Mouse (Mus musculus) skeletal muscle tissue, postnatal 0 days (tissue): ENCODE data around the gene Gm10718. TPM values are rescaled to one million over a fixed set of nuclear protein-coding genes. Genes with fewer than 3 reads are reported as not detected.

Experiments
- microRNA-seq, 2 experiments: library from miRNA; unstranded; fragments of <30 nt; microRNA quantifications; one replicate each; pipeline ENCODE4; 2016
- polyA plus RNA-seq: library from polyadenylated mRNA; unstranded; fragments of >200 nt; fragmentation: Nextera tagmentation; extraction: Ambion mirVana; gene quantifications from 2 replicates; pipeline ENCODE4 v1.2.1, GENCODE M21; 2015

Gene Gm10718
- polyA plus RNA-seq, result 0.50 and 0.74 TPM in 2 replicates

GRCm38 (mm10) chr9:3023312-3023984, at the start of gene Gm10718:
TSS of gene Gm10718 (plus strand) at chr9:3023547.

GRCm38 (mm10) chr9:3000445-3000972, 22.8 kb upstream of the Gm10718 start, which contains the start of gene Gm10722:
TSS of gene Gm10722 (plus strand) at chr9:3000922.

GRCm38 (mm10) chr9:3002794-3003396, 20.5 kb upstream of the Gm10718 start, which contains the start of gene Gm11168:
TSS of gene Gm11168 (plus strand) at chr9:3003346.

GRCm38 (mm10) chr9:3012733-3013279, 10.5 kb upstream of the Gm10718 start, which contains the start of gene Gm10721:
TSS of gene Gm10721 (plus strand) at chr9:3013140.

GRCm38 (mm10) chr9:3015354-3015753, 8.0 kb upstream of the Gm10718 start, which contains the start of gene Gm10720:
TSS of gene Gm10720 (plus strand) at chr9:3015654.

GRCm38 (mm10) chr9:3017108-3017507, 6.2 kb upstream of the Gm10718 start, which contains the start of gene Gm10719:
TSS of gene Gm10719 (plus strand) at chr9:3017408.

GRCm38 (mm10) chr9:3024912-3025467, 1.6 kb downstream of the Gm10718 start, which contains the start of gene Gm10717:
TSS of gene Gm10717 (plus strand) at chr9:3025417.

GRCm38 (mm10) chr9:3034299-3034698, 11.0 kb downstream of the Gm10718 start, which contains the start of gene Gm17535:
TSS of gene Gm17535 (plus strand) at chr9:3034599.

GRCm38 (mm10) chr9:3036577-3036976, 13.2 kb downstream of the Gm10718 start, which contains the start of gene Gm10715:
TSS of gene Gm10715 (plus strand) at chr9:3036877.

Small RNAs within 50 kb of the gene (microRNA-seq; reads per million reads assigned to microRNA genes)
- 0 reads per million in 2 experiments for gene Mir101c

Other genes starting within 250 kb of the Gm10718 start
- not detected in 2 replicates for gene Gm10722, start 22.6 kb upstream of the Gm10718 start, polyA plus RNA-seq
- not detected in 2 replicates for gene Gm11168, start 20.2 kb upstream of the Gm10718 start, polyA plus RNA-seq
- not detected in 2 replicates for gene Gm10721, start 10.4 kb upstream of the Gm10718 start, polyA plus RNA-seq
- gene Gm10720, start 7.9 kb upstream of the Gm10718 start, polyA plus RNA-seq, result not detected in 2 replicates
- not detected in 2 replicates for gene Gm10719, start 6.1 kb upstream of the Gm10718 start, polyA plus RNA-seq
- gene Gm10717, start 1.9 kb downstream of the Gm10718 start, polyA plus RNA-seq, result not detected in 2 replicates
- not detected in 2 replicates for gene Gm17535, start 11.1 kb downstream of the Gm10718 start, polyA plus RNA-seq
- gene Gm10715, start 13.3 kb downstream of the Gm10718 start, polyA plus RNA-seq, result not detected in 2 replicates